Mouse (Mus musculus) olfactory bulb, adult 2 months (tissue): ENCODE data around the gene Ogfod1.

Source experiments
- CTCF ChIP-seq: fragments of 200-500 bp; IDR thresholded peaks from 2 replicates; pipeline ENCODE4 v1.5.1; 2012; ENCODE audit warnings: low read depth, mild to moderate bottlenecking, low read length, moderate library complexity; ENCODE audit not compliant: insufficient read depth
- POLR2A ChIP-seq: fragments of 200-500 bp; IDR thresholded peaks from 2 replicates; pipeline ENCODE4 v1.6.1; 2012; ENCODE audit warnings: mild to moderate bottlenecking, low read depth, low read length, moderate library complexity; ENCODE audit not compliant: insufficient read depth

GRCm38 (mm10) chr8:94068793-94069192, 31.8 kb downstream of the Ogfod1 start:
- TF ChIP-seq POLR2A (no peak), CTCF (no peak)
